In the genomic region with DNA sequence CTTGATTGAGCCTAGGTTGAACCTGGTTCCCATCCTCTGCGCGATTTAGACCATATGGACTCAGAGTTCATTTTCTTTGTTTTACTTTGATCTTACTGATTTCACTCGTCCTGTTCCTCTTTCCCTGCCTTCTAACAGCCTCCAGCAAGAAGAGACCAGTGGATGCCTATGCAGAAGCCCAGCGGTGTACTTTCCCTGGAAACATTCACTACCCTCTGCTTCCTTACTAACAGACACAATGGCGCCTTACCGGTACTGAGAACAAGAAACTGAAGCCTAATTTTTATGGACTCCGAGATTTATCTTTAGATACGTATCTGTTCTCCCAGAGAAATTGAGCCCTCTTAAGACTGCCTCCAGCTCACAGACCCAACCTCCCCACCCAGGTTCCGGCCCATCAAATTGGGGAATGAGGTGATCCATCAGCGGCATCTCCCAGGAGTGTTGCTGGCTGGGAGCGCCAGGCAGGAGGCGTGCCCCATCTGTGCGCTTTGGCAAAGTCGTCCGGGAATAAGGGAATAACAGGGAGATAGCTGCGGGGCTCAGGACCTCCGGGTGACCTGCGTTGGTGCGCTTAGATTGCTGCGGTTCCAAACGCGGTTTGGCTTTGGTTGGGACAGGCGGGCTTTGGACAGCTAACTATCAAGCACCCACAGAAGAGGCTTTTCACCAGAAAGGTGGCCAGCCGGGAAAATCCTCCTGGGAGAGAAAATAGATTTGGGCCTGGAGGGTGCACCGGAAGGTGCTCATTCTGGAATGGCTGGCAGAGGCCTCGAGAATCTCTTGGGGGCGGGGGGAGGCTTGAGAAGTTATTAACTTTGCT, we compare ENCODE assay signal across 8 mouse cellular contexts. TPM values are rescaled to one million over a fixed set of nuclear protein-coding genes. Genes with fewer than 3 reads are reported as not detected.
DNase-seq lines count a peak whose midpoint lies in the region; ATAC-seq lines count a peak whose summit lies in the region.
"Had no signal": no experiment of that assay in that cellular context is flagged by ENCODE, and none has a peak within 500 bp of the region (broad histone marks: within the 10 kb centered on the region; RNA-seq: fewer than 3 reads in every experiment).

No protein-coding gene starts in this region.

- H3K27me3 ChIP-seq in lung, embryonic 15.5 days: peaks cover 11% of the 10 kb centered on the region
- no peaks in the 10 kb centered on the region for H3K27me3 ChIP-seq in hindbrain, embryonic 16.5 days (replicated peaks; ENCODE audit: control insufficient read depth, insufficient read depth, low read length)
- H3K27me3 ChIP-seq in neural tube, embryonic 11.5 days (ENCODE audit: control insufficient read depth, insufficient read depth, low read length): 0 out of 2 replicates have a peak, but pooled peaks cover 2% of the 10 kb centered on the region

- no peak overlapping the region for H3K27ac ChIP-seq in lung, embryonic 15.5 days
- peak overlapping the region; percentile 50 for H3K27ac ChIP-seq in hindbrain, embryonic 16.5 days (ENCODE audit: low read depth, low read length)
- H3K27ac ChIP-seq in neural tube, embryonic 11.5 days (ENCODE audit: low read depth, low read length): peak overlapping the region; percentile 82
- H3K27ac ChIP-seq: liver, embryonic 15.5 days had no signal

- no peak for ATAC-seq in lung, embryonic 15.5 days (ENCODE audit: borderline replicate concordance, extremely low read depth, low FRiP score, low TSS enrichment)
- peak; percentile 83 for ATAC-seq in hindbrain, embryonic 16.5 days
- peak; percentile 70 for ATAC-seq in neural tube, embryonic 11.5 days (ENCODE audit: insufficient read depth, low FRiP score, low TSS enrichment)

- WGBS in lung, embryonic 15.5 days: 16% methylated on average over 27 of the region's 27 CpGs
- 12% methylated on average over 27 of the region's 27 CpGs for WGBS in hindbrain, embryonic 16.5 days
- WGBS in neural tube, embryonic 11.5 days: 12% methylated on average over 27 of the region's 27 CpGs

- no peaks in the 10 kb centered on the region for H3K4me1 ChIP-seq in lung, embryonic 15.5 days
- H3K4me1 ChIP-seq in hindbrain, embryonic 16.5 days (ENCODE audit: control insufficient read depth, insufficient read depth, low read depth, low read length): peaks cover 7% of the 10 kb centered on the region
- peaks cover 4% of the 10 kb centered on the region; the same call in 1 of the 2 replicates for H3K4me1 ChIP-seq in neural tube, embryonic 11.5 days (ENCODE audit: control insufficient read depth, insufficient read depth, low read length)
- H3K4me1 ChIP-seq: liver, embryonic 15.5 days had no signal

- DNase-seq in lung, adult 18-20 months: no peak
- DNase-seq in embryo, embryonic 11 days: peak; percentile 45
- DNase-seq in neural tube, embryonic 11.5 days (ENCODE audit: low spot score): peak; percentile 74
- no peak for DNase-seq in adrenal gland, postnatal 36 days
- DNase-seq in thymus, adult 18-20 months: no peak

- no peaks in the 10 kb centered on the region for H3K9me3 ChIP-seq in lung, embryonic 15.5 days
- H3K9me3 ChIP-seq in hindbrain, embryonic 16.5 days (ENCODE audit: control insufficient read depth, low read length): no peaks in the 10 kb centered on the region
- no peaks in the 10 kb centered on the region for H3K9me3 ChIP-seq in neural tube, embryonic 11.5 days (ENCODE audit: control insufficient read depth, low read length)
- H3K9me3 ChIP-seq: liver, embryonic 15.5 days had no signal

- no peak overlapping the region for H3K4me3 ChIP-seq in lung, embryonic 15.5 days
- H3K4me3 ChIP-seq in hindbrain, embryonic 16.5 days (ENCODE audit: low read length): peak overlapping the region; percentile 37
- H3K4me3 ChIP-seq in neural tube, embryonic 11.5 days (ENCODE audit: low read depth, low read length): peak overlapping the region; percentile 19; the same call in 1 of the 2 replicates
- H3K4me3 ChIP-seq: liver, embryonic 15.5 days had no signal

- H3K9ac ChIP-seq in lung, embryonic 15.5 days: no peak overlapping the region; the same call in 1 of the 2 replicates
- peak overlapping the region; percentile 53 for H3K9ac ChIP-seq in hindbrain, embryonic 16.5 days (ENCODE audit: low read depth, low read length)
- H3K9ac ChIP-seq in neural tube, embryonic 11.5 days (ENCODE audit: low read length): peak overlapping the region; percentile 48; the same call in 1 of the 2 replicates
- H3K9ac ChIP-seq: liver, embryonic 15.5 days had no signal

- H3K4me2 ChIP-seq in lung, embryonic 15.5 days: peak overlapping the region; percentile 39
- peak overlapping the region; percentile 62 for H3K4me2 ChIP-seq in hindbrain, embryonic 16.5 days (ENCODE audit: low read length)
- H3K4me2 ChIP-seq in neural tube, embryonic 11.5 days (ENCODE audit: low read depth): peak overlapping the region; percentile 46
- H3K4me2 ChIP-seq: liver, embryonic 15.5 days had no signal

- no peaks in the 10 kb centered on the region for H3K36me3 ChIP-seq in lung, embryonic 15.5 days
- no peaks in the 10 kb centered on the region for H3K36me3 ChIP-seq in hindbrain, embryonic 16.5 days (ENCODE audit: control insufficient read depth, insufficient read depth, low read length)
- H3K36me3 ChIP-seq in neural tube, embryonic 11.5 days (ENCODE audit: control insufficient read depth, insufficient read depth, low read length): no peaks in the 10 kb centered on the region
- H3K36me3 ChIP-seq: liver, embryonic 15.5 days had no signal

RNA-seq across cellular contexts. Expression of gene Lamp5, which starts 1.0 kb away (rescaled TPM):
- polyA plus RNA-seq in lung, embryonic 15.5 days (2015; fragmentation: Nextera tagmentation; extraction: Ambion mirVana): 0.14 TPM in 1 of 2 replicates, not detected in the other
- 192 and 201 TPM in 2 replicates for polyA plus RNA-seq in hindbrain, embryonic 16.5 days (2015; fragmentation: Nextera tagmentation; extraction: Ambion mirVana)
- 70.4 and 72.0 TPM in 2 replicates for polyA plus RNA-seq in neural tube, embryonic 11.5 days (2014; fragmentation: Nextera tagmentation; extraction: Ambion mirVana)
- not detected for total RNA-seq in adrenal gland, postnatal 36 days (2021)
- polyA plus RNA-seq: liver, embryonic 15.5 days had no signal

Comparison
In these comparisons a context has a peak if more than half of its experiments do, and no peak if none do; other contexts are left out.
1. DNase-seq: peak in embryo, embryonic 11 days (single experiment) and neural tube, embryonic 11.5 days (single experiment); none in lung, adult 18-20 months (0 of 2), adrenal gland, postnatal 36 days (0 of 2) and thymus, adult 18-20 months (0 of 2).
2. RNA of gene Lamp5, which starts 1.0 kb away (polyA plus RNA-seq): 192 to 201 TPM in hindbrain, embryonic 16.5 days and 70.4 to 72.0 TPM in neural tube, embryonic 11.5 days; 0.14 TPM in lung, embryonic 15.5 days; every median in the first group is over 10 times any median in the second.
3. Peak in every context shown above with its lines, with median percentiles within 50 percentile points of each other: H3K4me2 ChIP-seq.